Mouse (Mus musculus): ENCODE measurements around the gene Gnaq. TPM values are rescaled to one million over a fixed set of nuclear protein-coding genes. Genes with fewer than 3 reads are reported as not detected.

The Gnaq gene
- polyA plus RNA-seq, 1 experiment from 2014 or later: 30.3 TPM

GRCm38 (mm10) chr19:16371680-16372079, 239.0 kb downstream of the Gnaq start:
- Histone ChIP-seq H3K36me3 (no peaks in the 10 kb centered on the region), H3K27me3 (no peaks in the 10 kb centered on the region), H3K27ac (no peak overlapping the region), H3K4me3 (no peak overlapping the region), H3K4me1 (peaks cover 47% of the 10 kb centered on the region), H3K9me3 (no peaks in the 10 kb centered on the region), H3K4me2 (replicated peaks) (no peak overlapping the region), H3K9ac (no peak overlapping the region)
- ATAC-seq (ENCODE audit: low FRiP score, low read depth): no peak
- 87% methylated on average over 2 of the region's 2 CpGs for WGBS

GRCm38 (mm10) chr19:16372752-16373486, 240.3 kb downstream of the Gnaq start:
- H3K27me3 ChIP-seq: no peaks in the 10 kb centered on the region
- H3K36me3 ChIP-seq: no peaks in the 10 kb centered on the region
- WGBS: 53% methylated on average over 9 of the region's 9 CpGs
- no peaks in the 10 kb centered on the region for H3K9me3 ChIP-seq
- H3K4me3 ChIP-seq: no peak overlapping the region
- H3K9ac ChIP-seq: no peak overlapping the region
- peaks cover 39% of the 10 kb centered on the region for H3K4me1 ChIP-seq
- no peak overlapping the region for H3K27ac ChIP-seq
- ATAC-seq (ENCODE audit: low FRiP score, low read depth): peak; percentile 78
- H3K4me2 ChIP-seq (replicated peaks): no peak overlapping the region

- H3K9me3 ChIP-seq: no peaks in the 10 kb centered on the region
- no peaks in the 10 kb centered on the region for H3K27me3 ChIP-seq
- 34% methylated on average over 4 of the region's 4 CpGs for WGBS
- H3K36me3 ChIP-seq: peaks cover 19% of the 10 kb centered on the region
- peaks cover 32% of the 10 kb centered on the region for H3K4me1 ChIP-seq
- no peak overlapping the region for H3K27ac ChIP-seq
- no peak for ATAC-seq (ENCODE audit: low FRiP score, low read depth)
- H3K4me3 ChIP-seq: no peak overlapping the region
- no peak overlapping the region for H3K4me2 ChIP-seq (replicated peaks)
- H3K9ac ChIP-seq: no peak overlapping the region
Observed at GRCm38 (mm10) chr19:16375881-16376280, 243.2 kb downstream of the Gnaq start.

GRCm38 (mm10) chr19:16378565-16378964, 245.9 kb downstream of the Gnaq start:
- no peak for ATAC-seq (ENCODE audit: low FRiP score, low read depth)
- Histone ChIP-seq H3K4me2 (replicated peaks) (no peak overlapping the region), H3K9ac (no peak overlapping the region), H3K36me3 (peaks cover 23% of the 10 kb centered on the region), H3K4me3 (no peak overlapping the region), H3K27ac (no peak overlapping the region), H3K9me3 (no peaks in the 10 kb centered on the region), H3K27me3 (no peaks in the 10 kb centered on the region), H3K4me1 (peaks cover 12% of the 10 kb centered on the region)
- WGBS: 73% methylated on average over 7 of the region's 7 CpGs

GRCm38 (mm10) chr19:16379687-16380086, 247.1 kb downstream of the Gnaq start:
- Histone ChIP-seq H3K27ac (no peak overlapping the region), H3K4me1 (peaks cover under 1% of the 10 kb centered on the region; the same call in 1 of the 2 replicates), H3K4me2 (replicated peaks) (no peak overlapping the region), H3K9ac (no peak overlapping the region), H3K4me3 (no peak overlapping the region), H3K27me3 (no peaks in the 10 kb centered on the region), H3K36me3 (peaks cover 30% of the 10 kb centered on the region), H3K9me3 (no peaks in the 10 kb centered on the region)
- ATAC-seq (ENCODE audit: low FRiP score, low read depth): no peak
- WGBS: 76% methylated on average over 8 of the region's 8 CpGs

- Histone ChIP-seq H3K4me3 (no peak overlapping the region), H3K9me3 (no peaks in the 10 kb centered on the region), H3K27me3 (no peaks in the 10 kb centered on the region), H3K4me1 (no peaks in the 10 kb centered on the region), H3K27ac (no peak overlapping the region), H3K4me2 (replicated peaks) (no peak overlapping the region), H3K9ac (no peak overlapping the region), H3K36me3 (peaks cover 30% of the 10 kb centered on the region)
- WGBS: 82% methylated on average over 2 of the region's 2 CpGs
- ATAC-seq (ENCODE audit: low FRiP score, low read depth): no peak
Observed at GRCm38 (mm10) chr19:16382392-16382791, 249.8 kb downstream of the Gnaq start.

- no peak overlapping the region for H3K4me2 ChIP-seq (replicated peaks)
- no peaks in the 10 kb centered on the region for H3K9me3 ChIP-seq
- no peaks in the 10 kb centered on the region for H3K27me3 ChIP-seq
- no peak overlapping the region for H3K4me3 ChIP-seq
- H3K36me3 ChIP-seq: peaks cover 33% of the 10 kb centered on the region
- no peaks in the 10 kb centered on the region for H3K4me1 ChIP-seq
- H3K9ac ChIP-seq: no peak overlapping the region
- ATAC-seq (ENCODE audit: low FRiP score, low read depth): no peak
- WGBS: 86% methylated on average over 13 of the region's 13 CpGs
- no peak overlapping the region for H3K27ac ChIP-seq
Observed at GRCm38 (mm10) chr19:16383127-16383526, 250.5 kb downstream of the Gnaq start.

- H3K27me3 ChIP-seq: no peaks in the 10 kb centered on the region
- H3K4me3 ChIP-seq: no peak overlapping the region
- WGBS: 96% methylated on average over 6 of the region's 6 CpGs
- H3K36me3 ChIP-seq: peaks cover 23% of the 10 kb centered on the region
- H3K9me3 ChIP-seq: no peaks in the 10 kb centered on the region
- no peak overlapping the region for H3K9ac ChIP-seq
- no peak for ATAC-seq (ENCODE audit: low FRiP score, low read depth)
- no peak overlapping the region for H3K4me2 ChIP-seq (replicated peaks)
- no peaks in the 10 kb centered on the region for H3K4me1 ChIP-seq
- H3K27ac ChIP-seq: no peak overlapping the region
Observed at GRCm38 (mm10) chr19:16384094-16384493, 251.5 kb downstream of the Gnaq start.

GRCm38 (mm10) chr19:16384957-16385356, 252.3 kb downstream of the Gnaq start:
- Histone ChIP-seq H3K4me3 (no peak overlapping the region), H3K36me3 (peaks cover 15% of the 10 kb centered on the region), H3K27ac (no peak overlapping the region), H3K4me1 (no peaks in the 10 kb centered on the region), H3K27me3 (no peaks in the 10 kb centered on the region), H3K9ac (no peak overlapping the region), H3K4me2 (replicated peaks) (no peak overlapping the region), H3K9me3 (no peaks in the 10 kb centered on the region)
- no peak for ATAC-seq (ENCODE audit: low FRiP score, low read depth)
- WGBS: 82% methylated on average over 11 of the region's 11 CpGs

GRCm38 (mm10) chr19:16386514-16386913, 253.9 kb downstream of the Gnaq start:
- ATAC-seq (ENCODE audit: low FRiP score, low read depth): no peak
- Histone ChIP-seq H3K9me3 (no peaks in the 10 kb centered on the region), H3K4me2 (replicated peaks) (no peak overlapping the region), H3K27me3 (no peaks in the 10 kb centered on the region), H3K4me3 (no peak overlapping the region), H3K4me1 (no peaks in the 10 kb centered on the region), H3K36me3 (peaks cover 15% of the 10 kb centered on the region), H3K9ac (no peak overlapping the region), H3K27ac (no peak overlapping the region)
- 76% methylated on average over 6 of the region's 6 CpGs for WGBS

- no peak overlapping the region for H3K4me3 ChIP-seq
- H3K4me2 ChIP-seq (replicated peaks): no peak overlapping the region
- H3K4me1 ChIP-seq: no peaks in the 10 kb centered on the region
- no peak for ATAC-seq (ENCODE audit: low FRiP score, low read depth)
- H3K9me3 ChIP-seq: no peaks in the 10 kb centered on the region
- peaks cover 4% of the 10 kb centered on the region; the same call in 1 of the 2 replicates for H3K36me3 ChIP-seq
- no peak overlapping the region for H3K27ac ChIP-seq
- H3K9ac ChIP-seq: no peak overlapping the region
- H3K27me3 ChIP-seq: no peaks in the 10 kb centered on the region
- WGBS: 90% methylated on average over 6 of the region's 6 CpGs
Observed at GRCm38 (mm10) chr19:16390192-16390795, 257.7 kb downstream of the Gnaq start.

GRCm38 (mm10) chr19:16394381-16394780, 261.8 kb downstream of the Gnaq start:
- H3K27ac ChIP-seq: no peak overlapping the region
- H3K4me3 ChIP-seq: no peak overlapping the region
- H3K27me3 ChIP-seq: no peaks in the 10 kb centered on the region
- H3K4me2 ChIP-seq (replicated peaks): no peak overlapping the region
- WGBS: 87% methylated on average over 5 of the region's 5 CpGs
- ATAC-seq (ENCODE audit: low FRiP score, low read depth): no peak
- H3K9ac ChIP-seq: no peak overlapping the region
- H3K9me3 ChIP-seq: no peaks in the 10 kb centered on the region
- no peaks in the 10 kb centered on the region for H3K4me1 ChIP-seq
- no peaks in the 10 kb centered on the region for H3K36me3 ChIP-seq

- no peak overlapping the region for H3K4me3 ChIP-seq
- no peak overlapping the region for H3K9ac ChIP-seq
- no peak overlapping the region for H3K4me2 ChIP-seq (replicated peaks)
- no peak for ATAC-seq (ENCODE audit: low FRiP score, low read depth)
- no peak overlapping the region for H3K27ac ChIP-seq
- H3K36me3 ChIP-seq: no peaks in the 10 kb centered on the region
- WGBS: 63% methylated on average over 6 of the region's 6 CpGs
- no peaks in the 10 kb centered on the region for H3K4me1 ChIP-seq
- no peaks in the 10 kb centered on the region for H3K9me3 ChIP-seq
- H3K27me3 ChIP-seq: no peaks in the 10 kb centered on the region
Observed at GRCm38 (mm10) chr19:16403101-16403500, 270.5 kb downstream of the Gnaq start.

Data from limb, embryonic 13.5 days (tissue).